Mouse (Mus musculus): Measurements from ENCODE around the gene Gm49358.

DNA sequence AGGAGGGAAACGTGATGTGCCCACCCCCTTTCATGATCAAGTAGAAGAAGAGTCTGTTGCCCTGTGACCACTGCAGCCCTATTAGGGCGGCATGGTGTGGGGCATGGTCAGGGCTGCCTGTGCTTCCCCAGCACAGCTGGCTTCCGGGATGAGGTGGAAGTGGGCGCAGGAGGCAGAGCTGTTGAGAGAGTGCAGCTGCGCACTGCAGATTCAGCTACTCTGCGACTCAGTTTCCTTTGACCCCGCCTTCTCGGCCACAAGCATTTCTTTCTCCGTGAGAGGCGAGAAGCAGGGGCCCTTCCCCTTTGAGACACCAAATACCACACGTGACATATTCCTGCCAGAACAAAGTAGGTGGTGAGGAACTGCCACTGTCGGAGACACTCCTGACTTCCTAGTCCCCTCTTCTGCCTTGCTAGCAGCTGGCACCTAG, 36.2 kb upstream of the Gm49358 start:
- no peak for TF ChIP-seq CTCF (IDR thresholded peaks at IDR 0.05; ENCODE audit: low read depth)
- no peak for TF ChIP-seq EP300 (IDR thresholded peaks at IDR 0.05; ENCODE audit: low read depth)

Data from liver, postnatal 0 days (tissue).